ENCODE assay signal across 8 mouse cellular contexts in the genomic region with DNA sequence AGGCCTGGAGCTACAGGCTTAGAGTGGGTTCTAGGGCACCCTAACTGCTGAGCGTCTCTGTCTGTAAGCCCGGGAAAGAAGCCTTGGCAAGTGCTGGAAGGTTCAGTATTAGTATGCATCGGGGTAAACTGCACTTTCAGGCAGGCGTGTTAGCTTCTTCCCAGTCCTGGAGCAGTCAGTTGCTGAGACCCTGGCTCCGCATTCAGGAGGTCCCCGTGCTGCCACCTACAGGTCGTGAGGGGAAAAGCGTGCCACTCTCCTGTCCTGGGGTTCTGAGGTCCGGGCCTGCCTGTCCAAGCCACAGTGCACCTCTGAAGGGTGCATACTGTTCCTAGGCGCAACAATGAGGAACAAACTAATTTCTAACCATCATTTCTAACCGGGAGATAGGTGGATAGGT. TPM values are rescaled to one million over a fixed set of nuclear protein-coding genes. Genes with fewer than 3 reads are reported as not detected.
DNase-seq lines count a peak whose midpoint lies in the region; ATAC-seq and TF ChIP-seq lines count a peak whose summit lies in the region.

No protein-coding gene starts in this region.

- H3K4me1 ChIP-seq in embryonic facial prominence, embryonic 12.5 days = no peaks in the 10 kb centered on the region
- H3K4me1 ChIP-seq in heart, embryonic 13.5 days = no peaks in the 10 kb centered on the region
- no peaks in the 10 kb centered on the region for H3K4me1 ChIP-seq in liver, embryonic 14.5 days (replicated peaks; ENCODE audit: control insufficient read depth in 2 of 2, insufficient read depth in 2 of 2, low read length in 1 of 2)
- no peaks in the 10 kb centered on the region; the same call in 1 of the 2 replicates for H3K4me1 ChIP-seq in neural tube, embryonic 13.5 days (replicated peaks)
- no peaks in the 10 kb centered on the region for H3K4me1 ChIP-seq in stomach, embryonic 16.5 days (ENCODE audit: control insufficient read depth, insufficient read depth, low read length)

- no peak overlapping the region for H3K9ac ChIP-seq in embryonic facial prominence, embryonic 12.5 days
- no peak overlapping the region for H3K9ac ChIP-seq in heart, embryonic 13.5 days
- H3K9ac ChIP-seq in liver, embryonic 14.5 days (replicated peaks) = no peak overlapping the region
- no peak overlapping the region for H3K9ac ChIP-seq in neural tube, embryonic 13.5 days
- H3K9ac ChIP-seq in stomach, embryonic 16.5 days (ENCODE audit: low read length) = no peak overlapping the region

- no peak overlapping the region for H3K4me3 ChIP-seq in embryonic facial prominence, embryonic 12.5 days
- no peak overlapping the region for H3K4me3 ChIP-seq in heart, embryonic 13.5 days
- no peak overlapping the region for H3K4me3 ChIP-seq in liver, embryonic 14.5 days (ENCODE audit: insufficient read depth in 1 of 2, low read depth in 2 of 2, low read length in 2 of 2)
- no peak overlapping the region for H3K4me3 ChIP-seq in neural tube, embryonic 13.5 days
- no peak overlapping the region for H3K4me3 ChIP-seq in stomach, embryonic 16.5 days (replicated peaks; ENCODE audit: low read length)

- no peaks in the 10 kb centered on the region for H3K9me3 ChIP-seq in embryonic facial prominence, embryonic 12.5 days
- H3K9me3 ChIP-seq in heart, embryonic 13.5 days = no peaks in the 10 kb centered on the region
- H3K9me3 ChIP-seq in liver, embryonic 14.5 days (ENCODE audit: control insufficient read depth, low read length) = no peaks in the 10 kb centered on the region
- no peaks in the 10 kb centered on the region for H3K9me3 ChIP-seq in neural tube, embryonic 13.5 days
- no peaks in the 10 kb centered on the region for H3K9me3 ChIP-seq in stomach, embryonic 16.5 days (replicated peaks; ENCODE audit: control insufficient read depth, low read length)

- no peaks in the 10 kb centered on the region for H3K27me3 ChIP-seq in embryonic facial prominence, embryonic 12.5 days
- no peaks in the 10 kb centered on the region for H3K27me3 ChIP-seq in heart, embryonic 13.5 days (replicated peaks)
- H3K27me3 ChIP-seq in liver, embryonic 14.5 days (ENCODE audit: control insufficient read depth, insufficient read depth, low read length) = no peaks in the 10 kb centered on the region
- no peaks in the 10 kb centered on the region for H3K27me3 ChIP-seq in neural tube, embryonic 13.5 days
- H3K27me3 ChIP-seq in stomach, embryonic 16.5 days (ENCODE audit: control insufficient read depth, insufficient read depth, low read length) = no peaks in the 10 kb centered on the region

- peak; percentile 64; the same call in 1 of the 2 replicates for ATAC-seq in embryonic facial prominence, embryonic 12.5 days (ENCODE audit: insufficient number of reproducible peaks, insufficient read depth, low FRiP score, low TSS enrichment)
- ATAC-seq in heart, embryonic 13.5 days (ENCODE audit: extremely low read depth, insufficient number of reproducible peaks, low FRiP score, low TSS enrichment) = peak; percentile 37; the same call in 1 of the 2 replicates
- no peak for ATAC-seq in liver, embryonic 14.5 days (ENCODE audit: insufficient read depth)
- ATAC-seq in neural tube, embryonic 13.5 days (ENCODE audit: low read depth) = peak; percentile 92
- peak; percentile 83 for ATAC-seq in stomach, embryonic 16.5 days (ENCODE audit: insufficient read depth, low FRiP score)

- TF ChIP-seq CTCF in liver, embryonic 14.5 days (IDR thresholded peaks at IDR 0.05; ENCODE audit: low read depth) = peak; percentile 89

- 6% methylated on average over 11 of the region's 11 CpGs for WGBS in embryonic facial prominence, embryonic 12.5 days
- WGBS in heart, embryonic 13.5 days = 5% methylated on average over 11 of the region's 11 CpGs
- WGBS in liver, embryonic 14.5 days (ENCODE audit: insufficient replicate concordance) = 7% methylated on average over 11 of the region's 11 CpGs
- WGBS in neural tube, embryonic 13.5 days = 4% methylated on average over 11 of the region's 11 CpGs
- 5% methylated on average over 11 of the region's 11 CpGs for WGBS in stomach, embryonic 16.5 days

- TF ChIP-seq EP300 in liver, embryonic 14.5 days (IDR thresholded peaks at IDR 0.05; ENCODE audit: low read depth) = no peak

- DNase-seq in 416B (ENCODE audit: low read depth) = peak; percentile 57
- DNase-seq in adrenal gland, postnatal 36 days = peak; percentile 77 to 85
- peak; percentile 89 for DNase-seq in kidney, postnatal 10 days
- DNase-seq in liver, embryonic 14.5 days (ENCODE audit: low read depth in 3 of 3, low spot score in 3 of 3) = peak in 2 of 3 experiments; percentile 6 to 16

- no peak overlapping the region for H3K27ac ChIP-seq in embryonic facial prominence, embryonic 12.5 days
- no peak overlapping the region for H3K27ac ChIP-seq in heart, embryonic 13.5 days (replicated peaks)
- H3K27ac ChIP-seq in liver, embryonic 14.5 days = no peak overlapping the region
- no peak overlapping the region for H3K27ac ChIP-seq in neural tube, embryonic 13.5 days (replicated peaks)
- H3K27ac ChIP-seq in stomach, embryonic 16.5 days (ENCODE audit: low read length) = no peak overlapping the region

- H3K4me2 ChIP-seq in embryonic facial prominence, embryonic 12.5 days (replicated peaks) = no peak overlapping the region
- H3K4me2 ChIP-seq in heart, embryonic 13.5 days = no peak overlapping the region
- no peak overlapping the region for H3K4me2 ChIP-seq in liver, embryonic 14.5 days (ENCODE audit: low read depth)
- no peak overlapping the region for H3K4me2 ChIP-seq in neural tube, embryonic 13.5 days
- no peak overlapping the region for H3K4me2 ChIP-seq in stomach, embryonic 16.5 days (ENCODE audit: low read depth, low read length)

- no peaks in the 10 kb centered on the region for H3K36me3 ChIP-seq in embryonic facial prominence, embryonic 12.5 days
- H3K36me3 ChIP-seq in heart, embryonic 13.5 days = no peaks in the 10 kb centered on the region
- H3K36me3 ChIP-seq in liver, embryonic 14.5 days (replicated peaks; ENCODE audit: control insufficient read depth, insufficient read depth, low read depth) = no peaks in the 10 kb centered on the region
- H3K36me3 ChIP-seq in neural tube, embryonic 13.5 days = no peaks in the 10 kb centered on the region
- no peaks in the 10 kb centered on the region for H3K36me3 ChIP-seq in stomach, embryonic 16.5 days (ENCODE audit: control insufficient read depth, insufficient read depth, low read length)

RNA-seq across cellular contexts. Expression of a gene that starts 10.6 kb away (rescaled TPM):
- 1 to 10 TPM; 2.2 to 2.7 TPM for total RNA-seq in adrenal gland, postnatal 36 days (2021)
- 23.8 and 25.0 TPM in 2 replicates for polyA plus RNA-seq in embryonic facial prominence, embryonic 12.5 days (2016; fragmentation: Nextera tagmentation; extraction: Ambion mirVana)
- 8.3 and 8.4 TPM in 2 replicates for polyA plus RNA-seq in heart, embryonic 13.5 days (2015; fragmentation: Nextera tagmentation; extraction: Ambion mirVana)
- 0.08 and 0.16 TPM in 2 replicates for polyA plus RNA-seq in liver, embryonic 14.5 days (2012; rRNA removed)
- 0.11 and 0.18 TPM in 2 replicates for polyA plus RNA-seq in liver, embryonic 14.5 days (2014; fragmentation: Nextera tagmentation; extraction: Ambion mirVana)
- polyA plus RNA-seq in neural tube, embryonic 13.5 days (2015; fragmentation: Nextera tagmentation; extraction: Ambion mirVana) = 7.5 and 10.0 TPM in 2 replicates
- polyA plus RNA-seq in stomach, embryonic 16.5 days (2015; fragmentation: Nextera tagmentation; extraction: Ambion mirVana) = 6.1 and 6.4 TPM in 2 replicates

Comparison
In these comparisons a context has a peak if more than half of its experiments do, and no peak if none do; other contexts are left out.
1. DNase-seq: peak in every context shown above with its lines; median percentile 89 in kidney, postnatal 10 days; 81 in adrenal gland, postnatal 36 days; 57 in 416B; 11 in liver, embryonic 14.5 days.